Mouse (Mus musculus) layer of hippocampus, adult 9-11 months (tissue): Measurements from ENCODE around the gene Cecr2.
A peak's percentile ranks its signal among the peaks of the same experiment; 100 is the strongest.
"Not testable (repeated sequence)": the region's sequence is repeated elsewhere in the genome, so short reads cannot be mapped to it uniquely, and the experiment has no call there.

ENCODE experiments used
- DNase-seq: peaks from one replicate; pipeline ENCODE4 v3.0.0; 2022

Cecr2 gene

GRCm38 (mm10) chr6:120773763-120774162 is 107.6 kb downstream of the Cecr2 start:
- DNase-seq = no peak

GRCm38 (mm10) chr6:120776286-120776685 is 110.1 kb downstream of the Cecr2 start:
- DNase-seq = no peak

GRCm38 (mm10) chr6:120777533-120777932 is 111.4 kb downstream of the Cecr2 start:
- DNase-seq = no peak

GRCm38 (mm10) chr6:120778226-120778625 is 112.1 kb downstream of the Cecr2 start:
- no peak for DNase-seq

- DNase-seq = no peak
Measured at GRCm38 (mm10) chr6:120782948-120783347, 116.8 kb downstream of the Cecr2 start.

- no peak for DNase-seq
Measured at GRCm38 (mm10) chr6:120784351-120784750, 118.2 kb downstream of the Cecr2 start.

DNA sequence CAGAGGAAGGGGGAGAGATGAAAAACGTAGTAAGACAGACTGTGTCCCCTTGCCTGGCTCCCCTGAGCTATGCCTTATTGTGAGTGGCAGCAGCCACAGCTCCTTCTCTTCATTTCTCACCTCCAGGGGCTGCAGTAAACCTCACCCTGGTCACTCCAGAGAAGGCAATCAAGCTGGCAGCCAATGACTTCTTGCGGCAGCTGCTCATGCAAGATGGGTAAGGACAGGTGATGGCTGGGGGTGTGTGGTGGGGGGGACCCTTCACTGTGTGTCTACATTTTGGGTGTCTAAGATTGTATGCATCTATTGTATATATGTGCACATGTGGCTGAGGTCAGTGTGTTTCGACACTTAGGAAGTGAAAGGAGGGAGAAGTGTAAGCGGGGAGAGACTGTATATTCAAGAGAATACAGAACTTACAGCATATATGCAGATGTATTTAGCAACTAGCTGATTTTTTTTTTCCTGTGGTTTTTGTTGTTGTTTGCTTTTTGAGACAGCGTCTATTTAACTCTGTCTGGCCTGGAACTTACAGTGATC is 122.0 kb downstream of the Cecr2 start:
- no peak for DNase-seq

- DNase-seq = no peak
Measured at GRCm38 (mm10) chr6:120788904-120789303, 122.7 kb downstream of the Cecr2 start.

- no peak for DNase-seq
Measured at GRCm38 (mm10) chr6:120790153-120790552, 124.0 kb downstream of the Cecr2 start.

GRCm38 (mm10) chr6:120790717-120791116 is 124.5 kb downstream of the Cecr2 start:
- no peak for DNase-seq

DNA sequence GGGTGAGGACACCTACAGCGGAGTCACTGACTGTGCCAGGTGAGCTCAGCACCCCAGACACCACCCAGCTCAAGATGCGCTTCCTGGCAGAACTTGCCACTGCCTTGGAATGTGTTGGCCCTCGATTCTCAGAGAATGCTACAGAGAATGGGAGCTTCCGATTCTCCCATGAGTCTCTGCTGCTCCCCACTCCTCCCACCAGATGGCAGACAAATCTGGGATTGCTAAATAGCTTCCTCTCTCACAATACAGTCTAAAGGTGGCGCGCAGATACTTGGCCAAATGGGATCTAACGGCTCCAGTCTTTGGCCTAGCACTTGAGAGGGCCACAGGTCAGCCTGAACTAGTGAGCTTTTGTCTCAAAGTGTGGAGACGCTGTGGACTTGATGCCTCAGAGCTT is 126.8 kb downstream of the Cecr2 start:
- DNase-seq = peak; percentile 61

DNA sequence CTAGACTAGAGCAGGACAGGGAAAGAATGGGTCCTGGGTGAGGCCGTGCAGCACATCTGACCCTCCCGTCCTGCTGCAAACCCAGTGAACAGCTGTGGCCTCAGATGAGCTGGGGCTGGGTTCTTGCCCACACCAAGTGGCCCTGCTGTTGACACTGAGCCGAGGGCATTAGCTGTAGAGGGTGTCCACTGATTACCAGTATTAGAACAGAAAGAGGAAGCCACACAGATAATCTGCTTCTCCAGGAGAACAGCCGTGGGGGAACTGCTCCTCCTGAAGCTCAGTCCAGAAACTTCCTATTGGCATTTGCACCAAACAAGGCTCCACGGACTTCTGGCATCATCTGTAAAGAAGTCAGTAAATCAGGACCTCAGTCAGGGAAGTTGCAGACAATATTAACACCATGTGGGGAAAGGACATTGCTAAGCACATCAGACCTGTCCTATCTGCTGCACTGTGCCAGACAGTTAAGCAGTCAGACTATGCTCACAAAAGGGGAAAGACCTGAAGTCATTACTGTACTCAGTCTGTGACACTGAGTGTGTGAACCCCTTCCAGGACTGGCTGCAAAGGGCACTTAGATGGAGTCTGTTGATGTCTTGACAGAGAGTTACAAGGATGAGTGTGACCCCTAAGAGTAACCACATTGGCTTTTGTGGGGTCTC is 129.4 kb downstream of the Cecr2 start:
- no peak for DNase-seq

DNA sequence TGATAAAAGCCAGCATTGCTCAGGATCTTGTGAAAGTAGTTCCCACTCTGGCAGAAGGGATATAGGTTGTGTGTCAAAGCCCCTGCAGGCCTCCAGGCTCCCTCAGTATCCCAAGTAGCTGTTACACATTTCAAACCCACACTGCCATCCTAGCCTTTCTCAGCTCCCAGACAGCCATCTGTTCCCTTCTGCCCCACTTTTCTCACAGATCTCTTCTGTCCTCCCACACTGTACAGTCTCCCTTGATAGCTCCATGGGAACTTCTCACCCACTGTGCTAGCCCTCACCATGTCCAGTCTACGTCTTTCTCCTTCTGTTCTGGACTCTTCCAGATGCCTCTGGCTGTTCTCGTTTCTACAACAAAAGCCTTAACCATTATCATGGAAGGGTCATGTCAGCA is 129.9 kb downstream of the Cecr2 start:
- DNase-seq = peak; percentile 40

DNA sequence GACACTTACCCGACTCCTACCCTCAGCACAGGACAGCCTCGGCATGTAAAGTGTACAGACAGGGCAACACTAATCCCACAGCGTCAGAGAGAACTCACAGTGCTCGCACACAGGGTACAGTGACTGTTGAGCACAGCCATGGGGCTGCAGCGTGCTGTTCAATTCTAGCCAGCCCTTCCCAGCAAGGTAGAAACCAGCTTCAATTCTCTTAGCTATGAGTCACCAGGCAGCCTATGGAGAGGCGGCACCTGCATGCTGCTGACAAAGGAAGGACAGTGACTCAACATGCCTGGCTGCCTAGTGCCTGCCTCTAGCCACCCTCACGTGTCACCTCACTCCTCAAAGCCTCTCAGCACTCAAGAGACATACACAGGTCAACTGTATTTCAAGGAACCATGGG is 131.8 kb downstream of the Cecr2 start:
- DNase-seq = no peak

DNA sequence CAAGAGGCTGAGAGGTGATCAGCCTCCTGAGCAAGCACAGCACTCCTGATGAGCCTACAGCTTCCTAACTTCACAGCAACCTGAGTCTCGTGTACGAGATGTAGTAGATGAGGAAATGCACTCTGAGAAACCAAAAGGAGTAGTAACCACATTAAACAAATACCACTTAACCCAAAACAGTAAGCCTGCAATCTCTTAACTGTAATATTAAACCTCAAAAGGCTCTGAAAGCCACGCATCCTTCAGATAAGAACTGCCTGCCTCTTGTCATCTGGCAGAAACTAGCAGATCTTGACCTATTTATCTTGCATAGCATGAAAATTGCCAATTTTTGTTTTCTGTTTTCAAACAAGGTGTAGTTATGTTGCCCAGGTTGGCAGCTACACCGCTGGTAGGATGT is 132.7 kb downstream of the Cecr2 start:
- DNase-seq = no peak

DNA sequence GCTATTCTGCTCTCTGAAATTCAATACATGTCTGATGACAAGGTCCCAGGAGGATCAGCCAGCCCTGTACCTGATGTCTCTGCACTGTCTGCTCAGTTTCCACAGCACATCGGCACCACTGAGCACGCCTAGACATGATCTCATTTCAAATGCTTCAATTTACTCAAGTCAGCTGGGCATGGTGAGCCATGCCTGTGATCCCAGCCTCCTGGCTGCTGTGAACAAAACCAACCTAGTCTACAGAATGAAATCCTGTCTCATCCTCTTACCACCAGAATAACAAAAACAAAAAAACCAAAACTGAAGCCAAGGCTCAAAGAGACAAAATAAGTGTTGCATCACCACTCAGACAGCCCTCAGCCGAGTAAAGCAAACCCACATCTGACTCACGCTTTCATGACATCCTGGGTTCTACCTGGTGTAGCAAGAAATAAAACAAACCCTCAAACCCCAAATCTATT is 133.4 kb downstream of the Cecr2 start:
- DNase-seq = no peak

- DNase-seq = no peak
Measured at GRCm38 (mm10) chr6:120806999-120807737, 141.0 kb downstream of the Cecr2 start.

GRCm38 (mm10) chr6:120807738-120808081 is 141.5 kb downstream of the Cecr2 start:
- DNase-seq = no peak

GRCm38 (mm10) chr6:120811999-120812398 is 145.8 kb downstream of the Cecr2 start:
- not testable (repeated sequence) for DNase-seq

DNA sequence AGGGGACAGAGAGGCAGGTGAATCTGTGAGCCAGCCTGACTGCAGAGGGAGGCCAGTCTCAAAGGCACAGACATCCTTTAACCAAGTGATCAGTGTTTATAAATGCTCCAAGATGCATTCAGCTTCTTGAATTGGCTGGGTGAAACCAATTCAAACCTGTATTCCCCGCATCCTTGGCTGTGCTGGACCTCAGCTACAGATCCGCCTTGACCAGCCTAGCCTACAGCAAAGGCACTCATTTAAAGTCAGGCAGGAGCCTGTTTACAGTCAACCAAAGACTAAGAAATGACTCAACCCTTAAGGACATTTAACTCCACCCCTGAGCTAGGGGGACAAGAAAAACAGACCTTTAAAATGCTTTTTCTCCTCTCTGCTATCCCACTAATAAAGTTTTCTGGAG is 153.1 kb downstream of the Cecr2 start:
- DNase-seq = no peak

GRCm38 (mm10) chr6:120820144-120820543 is 154.0 kb downstream of the Cecr2 start:
- no peak for DNase-seq
